Mouse (Mus musculus): ENCODE measurements around the gene Rexo2. TPM values are rescaled to one million over a fixed set of nuclear protein-coding genes. Genes with fewer than 3 reads are reported as not detected.

Rexo2 gene
- total RNA-seq, 4 experiments from 2014 or later = 63.5 to 72.7 (median 67.9) TPM

Small RNAs within 50 kb of the gene (microRNA-seq; reads per million reads assigned to microRNA genes)
- gene Gm23653 = not detected

Other genes with a start within 250 kb of the Rexo2 start
- 1 to 10 TPM; 1.1 to 2.6 (median 1.8) TPM for gene Nxpe2, start 127.2 kb downstream of the Rexo2 start, total RNA-seq (2022)
- gene Rbm7, start 14.7 kb upstream of the Rexo2 start, total RNA-seq (2022) = 10 to 100 TPM; 18.4 to 21.5 (median 21.0) TPM
- 10 to 100 TPM; 42.6 to 52.1 (median 44.2) TPM for gene Gm5617, start 14.8 kb upstream of the Rexo2 start, total RNA-seq (2022)
- gene Nnmt, start 124.5 kb upstream of the Rexo2 start, total RNA-seq (2022) = 1 to 10 TPM; 3.2 to 5.2 (median 4.3) TPM